Mouse (Mus musculus) central nervous system, embryonic 14 days (tissue): Measurements from ENCODE around the gene Cabp4. TPM values are rescaled to one million over a fixed set of nuclear protein-coding genes. Genes with fewer than 3 reads are reported as not detected.

Source experiments
- polyA plus RNA-seq: library from polyadenylated mRNA; depleted of rRNA; stranded (reverse); fragments of >200 nt; gene quantifications from 2 replicates; pipeline ENCODE4 v1.2.3, GENCODE M21; 2012; rRNA removed

Gene Cabp4
- 0.03 and 0.05 TPM in 2 replicates for polyA plus RNA-seq

DNA sequence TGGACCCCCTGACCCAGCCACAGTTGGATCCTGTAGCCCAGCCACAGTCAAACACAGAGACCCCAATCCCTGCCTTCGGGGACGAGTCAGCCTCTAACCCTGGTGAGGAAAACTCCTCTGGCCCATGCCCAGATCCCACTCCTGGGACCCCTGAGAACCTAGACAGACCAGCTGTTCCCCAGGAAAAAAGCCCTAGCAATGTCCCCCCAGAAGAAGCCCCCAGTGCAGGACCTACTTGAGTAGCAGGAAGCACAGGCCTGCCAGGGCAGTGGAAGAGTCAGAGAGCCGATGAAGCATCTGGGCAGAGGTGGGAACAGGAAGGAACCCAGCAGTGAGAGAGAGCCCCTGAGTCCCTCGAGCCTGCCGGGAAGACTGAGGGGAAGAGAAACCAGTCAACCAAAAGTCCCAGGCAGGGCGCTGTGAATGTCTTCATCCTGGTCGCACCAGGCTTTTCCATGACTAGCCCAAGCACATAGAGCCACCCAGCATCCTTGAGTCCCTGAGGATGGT, at the start of gene Cabp4:
TSS of gene Cabp4 (minus strand) at position 275 of the 510 bp plus-strand sequence.

DNA sequence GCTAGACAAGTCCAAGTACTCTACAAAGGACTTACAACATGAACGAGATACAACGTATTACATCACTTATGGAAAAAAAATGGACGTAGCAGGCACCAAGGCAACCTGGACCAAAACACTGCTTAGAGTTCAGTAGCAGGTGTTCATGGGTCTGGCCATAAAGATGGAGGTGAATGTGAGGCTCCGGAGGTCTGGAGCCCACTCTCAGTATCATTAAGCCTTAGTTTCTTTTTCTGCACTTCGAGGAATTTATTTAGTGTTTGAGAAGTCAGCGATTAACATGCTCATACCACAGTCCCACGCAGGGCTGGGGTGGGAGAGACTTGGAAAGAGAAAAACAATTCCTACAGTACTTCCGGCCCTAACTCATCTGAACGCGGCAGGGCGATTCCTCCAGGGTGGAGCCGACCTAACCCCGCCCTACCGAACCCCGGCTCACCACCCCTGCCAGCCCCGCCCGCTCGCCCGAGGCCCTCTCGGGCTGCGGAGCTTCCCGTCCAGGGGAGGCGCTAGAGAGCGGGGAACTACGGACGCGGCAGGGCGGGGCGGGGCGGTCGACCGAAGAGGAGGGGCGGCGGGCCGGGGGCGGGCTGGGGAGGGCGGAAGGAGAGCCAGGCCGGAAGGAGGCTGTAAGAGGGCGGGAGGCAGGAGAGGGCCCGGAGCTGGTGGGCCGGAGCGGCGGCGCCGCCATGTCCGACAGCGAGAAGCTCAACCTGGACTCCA, 47.9 kb upstream of the Cabp4 start, which contains the start of gene Ppp1ca:
TSS of gene Ppp1ca (plus strand) at position 538 of the 723 bp plus-strand sequence.

DNA sequence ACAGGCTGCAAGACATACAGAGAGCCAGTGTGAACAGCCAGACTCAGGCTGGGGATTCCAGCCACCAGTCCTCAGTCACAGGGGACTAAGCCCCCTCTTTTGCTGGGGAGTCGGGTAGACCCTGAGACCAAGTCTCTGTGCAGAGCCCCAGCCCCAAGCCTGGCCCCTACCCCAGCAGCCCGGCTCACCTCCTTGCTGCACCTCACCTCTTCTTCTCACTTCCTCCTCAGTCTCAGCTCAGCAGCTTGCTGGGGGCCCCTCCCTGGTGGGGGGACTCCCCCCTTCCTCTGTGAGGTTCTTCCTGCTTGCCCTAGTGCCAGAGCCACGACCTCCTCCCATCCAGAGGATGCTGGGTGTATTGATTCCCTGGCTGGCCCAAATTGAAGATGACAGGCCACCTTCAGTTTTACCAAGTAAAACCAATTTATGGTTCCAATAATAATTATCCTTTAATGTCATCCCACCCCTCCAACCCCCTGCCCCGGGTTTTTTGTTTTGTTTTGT, 47.0 kb upstream of the Cabp4 start, which contains the start of gene Tbc1d10c:
TSS of gene Tbc1d10c (minus strand) at position 454 of the 504 bp plus-strand sequence.

DNA sequence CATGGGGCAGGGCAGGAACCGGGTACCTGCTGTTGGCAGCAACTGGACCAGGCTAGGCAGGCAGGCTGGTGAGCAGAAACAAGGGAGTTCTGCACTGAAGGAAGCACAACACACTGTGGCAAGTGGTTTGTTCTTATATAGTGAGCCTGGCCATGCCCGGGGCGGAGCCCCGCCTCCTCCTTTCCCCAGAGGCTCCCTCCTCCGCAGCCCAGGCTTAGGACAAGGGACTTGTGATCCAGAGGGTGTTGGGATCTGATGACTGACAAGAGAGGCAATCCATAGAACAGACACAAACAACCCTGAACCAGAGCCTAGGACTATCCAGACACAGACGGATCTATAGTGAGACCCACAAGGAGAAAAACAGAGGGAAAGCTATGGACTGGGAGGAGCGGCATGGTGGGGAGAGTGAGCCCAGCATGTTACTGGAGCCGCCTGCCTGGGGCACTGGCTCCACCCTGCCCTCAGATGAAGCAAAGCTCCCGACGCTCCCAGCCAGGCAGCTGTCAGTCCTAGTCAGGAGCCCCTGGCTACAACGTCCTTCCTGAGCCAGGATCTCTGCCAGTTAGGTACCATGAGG, 31.6 kb upstream of the Cabp4 start, which contains the start of gene Carns1:
TSS of gene Carns1 (minus strand) at position 112 of the 580 bp plus-strand sequence.

DNA sequence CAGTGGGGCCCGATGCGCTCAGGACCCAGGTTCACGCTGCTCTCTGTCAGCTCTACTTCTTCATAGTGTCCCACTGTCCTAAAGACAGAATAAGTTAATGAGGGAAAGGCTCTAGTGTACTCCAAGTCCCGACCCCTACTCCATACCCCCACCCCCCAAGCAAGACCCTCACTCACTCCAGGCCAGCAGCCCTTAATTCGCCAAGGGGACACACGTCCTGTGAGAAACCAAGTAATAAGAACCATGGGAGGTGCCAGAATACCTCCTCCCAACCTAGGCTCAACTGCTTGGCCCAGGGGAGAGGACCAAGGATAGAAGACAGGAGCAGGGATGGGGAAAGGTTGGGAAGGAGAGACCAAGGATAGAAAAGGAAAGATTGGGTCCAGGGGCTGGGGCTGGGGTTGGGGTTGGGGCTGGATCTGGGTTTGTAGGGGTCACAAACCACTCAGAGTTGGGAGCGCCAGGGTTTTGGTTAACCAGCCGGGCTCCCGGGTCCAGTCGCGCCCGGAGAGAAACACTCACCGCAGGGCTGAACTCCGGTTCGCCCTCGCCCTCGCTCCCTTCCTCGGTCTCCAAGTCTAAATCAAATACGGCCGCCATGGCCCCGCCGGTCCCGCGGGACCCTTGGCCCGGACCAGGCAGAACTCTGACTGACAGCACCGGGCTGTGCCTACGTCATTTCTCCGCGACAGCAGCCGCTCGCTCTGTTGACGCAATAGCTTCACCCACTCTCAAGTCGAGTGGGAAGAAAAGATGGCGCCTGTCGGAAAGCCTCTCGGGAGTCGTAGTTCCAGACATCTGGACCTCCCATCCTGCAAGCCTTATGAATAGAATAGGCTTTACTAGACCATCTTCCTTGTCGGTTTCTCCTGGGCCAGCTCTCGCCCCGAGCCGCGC, 19.1 kb upstream of the Cabp4 start, which contains the start of gene Rps6kb2:
TSS of gene Rps6kb2 (minus strand) at position 709 of the 897 bp plus-strand sequence.

DNA sequence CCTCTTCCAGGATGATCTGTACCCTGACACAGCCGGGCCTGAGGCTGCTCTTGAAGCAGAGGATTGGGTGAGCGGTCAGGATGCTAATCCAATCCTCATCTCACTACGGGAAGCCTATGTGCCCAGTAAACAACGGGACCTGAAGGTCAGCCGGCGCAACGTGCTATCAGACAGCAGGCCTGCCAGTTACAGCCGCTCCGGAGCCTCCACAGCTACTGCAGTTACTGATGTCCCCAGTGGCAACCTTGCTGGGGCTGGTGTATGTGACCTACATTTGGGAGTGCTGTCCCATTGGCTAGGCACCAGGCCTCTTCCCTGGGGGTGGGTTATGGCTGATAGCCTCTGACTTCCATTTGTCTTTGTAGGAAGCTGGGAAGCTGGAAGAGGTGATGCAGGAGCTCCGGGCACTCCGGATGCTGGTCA, 9.4 kb upstream of the Cabp4 start, which contains the start of gene Ptprcap:
TSS of gene Ptprcap (plus strand) at position 373 of the 423 bp plus-strand sequence.

DNA sequence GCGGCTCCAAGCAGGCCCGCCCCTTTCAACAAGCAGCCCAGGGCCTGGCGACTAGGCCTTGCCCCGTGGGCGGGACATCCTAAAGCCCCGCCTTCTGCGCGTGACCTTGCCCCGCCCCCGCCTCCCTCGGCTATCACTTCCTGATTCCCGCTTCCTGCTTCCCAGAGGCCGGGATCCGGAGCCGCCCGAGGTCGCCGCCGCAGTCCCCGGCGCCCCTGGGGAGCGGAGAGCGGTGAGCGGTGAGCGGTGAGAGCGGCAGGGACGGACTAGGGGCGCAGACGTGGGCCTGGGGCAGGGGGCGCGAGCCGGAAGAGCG, 4.6 kb upstream of the Cabp4 start, which contains the start of gene Coro1b:
TSS of gene Coro1b (plus strand) at position 129 of the 316 bp plus-strand sequence.

DNA sequence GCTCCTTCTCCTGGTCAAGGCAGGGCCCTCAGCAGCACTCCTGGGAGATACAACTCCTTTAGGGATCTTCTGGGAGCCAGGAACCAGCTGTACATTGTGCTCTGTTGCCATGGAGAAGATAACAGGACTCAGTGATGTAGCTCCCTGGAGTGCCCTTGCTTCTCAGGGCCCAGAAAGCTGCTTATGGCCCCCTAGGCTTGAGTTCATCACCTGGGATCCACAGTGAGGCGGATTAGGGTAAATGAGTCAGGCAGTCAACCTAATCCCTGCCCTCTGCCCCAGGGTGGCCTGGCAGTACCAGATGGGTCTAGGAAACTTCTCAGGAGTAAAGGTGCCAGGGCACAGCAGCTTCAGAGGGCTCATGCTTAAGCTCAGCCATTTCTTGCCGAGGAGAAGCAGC, 4.4 kb downstream of the Cabp4 start, which contains the start of gene Gpr152:
TSS of gene Gpr152 (plus strand) at position 342 of the 400 bp plus-strand sequence.

DNA sequence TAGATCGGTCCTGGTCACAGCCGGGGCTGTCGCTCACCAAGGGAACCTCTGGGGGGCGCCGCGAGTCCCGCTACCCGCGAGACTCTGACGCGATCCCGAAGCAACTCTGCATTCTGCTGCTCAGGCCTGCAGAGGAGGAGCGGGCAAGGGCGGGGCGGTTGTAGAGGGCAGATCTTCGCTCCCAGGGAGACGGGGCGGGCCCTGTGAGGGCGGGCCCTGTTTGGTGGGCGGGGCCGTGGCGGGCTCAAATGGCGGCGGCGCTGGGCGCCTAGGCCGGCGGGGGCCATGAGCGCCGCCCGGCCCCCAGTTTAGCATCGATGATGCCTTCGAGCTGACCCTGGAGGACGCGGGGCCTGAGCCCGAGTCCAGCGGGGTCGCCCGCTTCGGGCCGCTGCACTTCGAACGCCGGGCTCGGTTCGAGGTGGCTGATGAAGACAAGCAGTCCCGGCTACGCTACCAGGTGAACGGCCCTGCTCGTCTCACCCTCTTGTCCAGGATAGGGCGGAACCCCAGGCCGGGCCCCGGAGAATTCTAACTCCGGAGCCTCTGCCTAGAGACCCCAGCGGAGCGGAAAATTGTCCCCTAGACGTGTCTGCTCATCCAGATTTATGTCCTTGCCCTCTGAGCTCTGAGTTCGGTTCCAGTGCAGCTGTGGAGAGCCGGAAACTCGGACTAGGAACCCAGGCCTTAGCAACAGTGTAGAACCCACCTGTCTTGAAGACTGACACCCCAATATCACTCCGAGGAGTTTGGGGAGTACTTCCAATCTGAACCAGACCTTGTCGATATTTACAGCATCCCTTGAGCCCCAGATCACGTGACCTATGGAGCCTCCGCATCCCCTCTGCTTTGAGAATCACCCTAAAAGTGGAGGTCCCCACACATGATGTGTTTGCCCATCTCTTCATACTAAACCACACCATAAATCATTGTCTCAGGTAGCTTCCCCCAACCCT, 17.8 kb downstream of the Cabp4 start, which contains the start of gene Aip:
TSS of gene Aip (minus strand) at position 118 of the 956 bp plus-strand sequence.

DNA sequence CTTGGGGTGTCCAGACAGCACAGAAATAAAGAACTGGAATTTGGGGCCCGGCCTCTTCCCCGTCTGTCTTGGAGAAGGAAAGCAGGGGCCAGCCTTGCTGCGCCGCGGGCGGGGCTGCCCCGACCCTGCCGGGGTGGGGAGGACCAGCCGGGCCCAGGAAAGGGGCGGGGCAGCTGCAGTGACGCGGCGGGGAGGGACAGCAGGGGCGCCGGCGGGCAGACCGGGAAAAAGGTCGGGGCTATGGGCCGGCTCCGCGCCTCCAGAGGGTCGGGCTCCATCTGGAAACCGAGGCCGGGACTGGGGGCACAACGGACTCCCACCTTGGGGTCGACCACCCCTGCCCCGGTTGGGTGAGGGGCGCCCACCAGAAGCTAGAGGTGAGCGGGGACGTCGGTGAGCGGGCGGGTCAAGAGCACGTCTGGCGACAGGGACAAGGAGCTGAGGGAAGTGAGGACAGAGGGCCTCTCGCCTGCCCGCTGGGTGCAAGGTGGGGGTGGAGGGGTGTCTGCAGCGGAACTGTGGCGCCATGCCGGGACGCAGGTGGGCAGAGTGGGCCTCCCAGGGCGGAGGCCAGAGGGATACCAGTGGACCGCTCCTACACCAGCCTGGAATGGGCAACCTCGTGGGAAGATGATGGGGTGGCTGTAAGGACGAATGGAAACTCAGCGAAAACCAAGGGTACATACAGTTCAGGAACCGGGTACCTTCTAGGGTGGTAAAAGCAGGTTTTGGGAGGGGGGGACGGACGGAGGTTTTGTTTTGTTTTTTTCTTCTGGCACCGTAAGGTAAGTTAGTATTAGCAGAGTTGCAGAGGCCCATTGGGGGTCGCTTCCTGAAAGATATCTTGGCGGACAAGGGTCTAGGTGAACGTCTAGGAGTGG, 43.8 kb downstream of the Cabp4 start, which contains the start of gene Pitpnm1:
TSS of gene Pitpnm1 (plus strand) at position 162 of the 881 bp plus-strand sequence.

DNA sequence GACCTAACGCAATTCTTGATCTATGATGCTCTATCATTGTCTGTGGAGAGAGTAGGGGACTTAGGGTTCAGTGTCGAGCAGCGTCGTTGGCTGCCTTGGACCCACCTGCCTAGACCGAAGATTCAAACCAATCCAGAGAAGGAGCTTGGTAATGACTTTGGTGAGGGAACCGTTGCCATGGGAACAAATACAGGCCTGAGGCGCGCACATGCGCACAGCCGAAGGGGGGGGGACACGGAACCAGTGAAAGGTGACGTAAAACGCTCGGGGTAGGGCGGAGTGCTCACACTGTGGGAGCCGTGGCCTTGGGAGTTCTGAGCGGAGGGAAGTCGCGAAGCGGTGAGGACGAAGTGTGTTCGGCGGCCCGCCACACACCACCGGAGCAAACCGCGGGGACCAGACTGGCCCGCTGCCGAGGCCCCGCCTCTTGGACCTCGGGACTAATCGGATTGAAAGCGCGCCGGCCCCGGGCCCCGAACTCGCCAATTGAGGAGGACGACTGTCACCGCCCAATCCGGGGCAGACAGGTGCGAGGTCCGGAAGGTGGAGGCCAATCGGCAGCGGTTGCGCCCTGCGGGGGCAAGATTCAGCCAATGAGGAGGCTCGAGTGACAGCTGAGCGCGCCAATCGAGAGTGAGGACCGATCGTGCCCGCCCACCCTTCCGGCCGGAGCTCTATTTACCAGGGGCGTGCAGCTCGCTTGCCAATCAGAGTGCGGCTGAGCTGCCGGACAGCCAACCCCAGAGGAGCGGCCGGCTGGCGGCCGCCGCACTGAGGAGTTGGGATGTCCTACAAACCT, 47.0 kb downstream of the Cabp4 start, which contains the start of gene Cdk2ap2:
TSS of gene Cdk2ap2 (plus strand) at position 541 of the 799 bp plus-strand sequence.

Other genes with a start within 250 kb of the Cabp4 start
- 48.5 and 61.6 TPM in 2 replicates for gene Tcirg1, start 236.9 kb downstream of the Cabp4 start, polyA plus RNA-seq
- 173 and 186 TPM in 2 replicates for gene Ndufs8, start 231.3 kb downstream of the Cabp4 start, polyA plus RNA-seq
- 1.7 and 1.8 TPM in 2 replicates for gene Aldh3b1, start 214.2 kb downstream of the Cabp4 start, polyA plus RNA-seq
- gene Unc93b1, start 208.8 kb downstream of the Cabp4 start, polyA plus RNA-seq: 14.5 and 15.1 TPM in 2 replicates
- gene Aldh3b3, start 185.4 kb downstream of the Cabp4 start, polyA plus RNA-seq: 0.05 TPM in 1 of 2 replicates, not detected in the other
- 0.32 and 1.8 TPM in 2 replicates for gene Aldh3b2, start 171.7 kb downstream of the Cabp4 start, polyA plus RNA-seq
- gene Acy3, start 157.5 kb downstream of the Cabp4 start, polyA plus RNA-seq: 2.3 and 3.3 TPM in 2 replicates
- gene Tbx10, start 151.3 kb downstream of the Cabp4 start, polyA plus RNA-seq: 0.05 and 0.21 TPM in 2 replicates
- gene Nudt8, start 143.5 kb downstream of the Cabp4 start, polyA plus RNA-seq: 14.7 and 17.5 TPM in 2 replicates
- gene Gm49405, start 143.4 kb downstream of the Cabp4 start, polyA plus RNA-seq: 9.0 and 9.6 TPM in 2 replicates
- 23.9 and 25.6 TPM in 2 replicates for gene Doc2g, start 140.7 kb downstream of the Cabp4 start, polyA plus RNA-seq
- 172 and 187 TPM in 2 replicates for gene Ndufv1, start 131.2 kb downstream of the Cabp4 start, polyA plus RNA-seq
- gene Gstp1, start 106.0 kb downstream of the Cabp4 start, polyA plus RNA-seq: 226 and 263 TPM in 2 replicates
- 1.2 and 5.2 TPM in 2 replicates for gene Gstp2, start 98.0 kb downstream of the Cabp4 start, polyA plus RNA-seq
- gene Gstp3, start 84.5 kb downstream of the Cabp4 start, polyA plus RNA-seq: 0.38 TPM in 1 of 2 replicates, not detected in the other
- gene Cabp2, start 62.5 kb downstream of the Cabp4 start, polyA plus RNA-seq: not detected in 2 replicates
- 51.1 and 56.1 TPM in 2 replicates for gene Cdk2ap2, start 46.9 kb downstream of the Cabp4 start, polyA plus RNA-seq
- 112 and 116 TPM in 2 replicates for gene Pitpnm1, start 44.0 kb downstream of the Cabp4 start, polyA plus RNA-seq
- 122 and 129 TPM in 2 replicates for gene Aip, start 18.2 kb downstream of the Cabp4 start, polyA plus RNA-seq
- 0.05 and 0.06 TPM in 2 replicates for gene Gpr152, start 4.2 kb downstream of the Cabp4 start, polyA plus RNA-seq
- 245 and 266 TPM in 2 replicates for gene Coro1b, start 4.6 kb upstream of the Cabp4 start, polyA plus RNA-seq
- gene Ptprcap, start 9.6 kb upstream of the Cabp4 start, polyA plus RNA-seq: 1.6 and 2.9 TPM in 2 replicates
- 75.7 and 77.5 TPM in 2 replicates for gene Rps6kb2, start 19.3 kb upstream of the Cabp4 start, polyA plus RNA-seq
- gene Carns1, start 31.4 kb upstream of the Cabp4 start, polyA plus RNA-seq: 3.6 and 4.1 TPM in 2 replicates
- 2.0 and 3.4 TPM in 2 replicates for gene Tbc1d10c, start 47.3 kb upstream of the Cabp4 start, polyA plus RNA-seq
- 403 and 409 TPM in 2 replicates for gene Ppp1ca, start 48.0 kb upstream of the Cabp4 start, polyA plus RNA-seq
- 39.4 and 40.6 TPM in 2 replicates for gene Rad9a, start 57.6 kb upstream of the Cabp4 start, polyA plus RNA-seq
- 2.9 and 7.3 TPM in 2 replicates for gene Clcf1, start 70.2 kb upstream of the Cabp4 start, polyA plus RNA-seq
- 1.2 TPM in 1 of 2 replicates, not detected in the other for gene AC109138.7, start 70.3 kb upstream of the Cabp4 start, polyA plus RNA-seq
- 28.6 and 30.9 TPM in 2 replicates for gene Pold4, start 87.9 kb upstream of the Cabp4 start, polyA plus RNA-seq
- 50.7 and 62.1 TPM in 2 replicates for gene Ssh3, start 125.1 kb upstream of the Cabp4 start, polyA plus RNA-seq
- gene Ankrd13d, start 139.1 kb upstream of the Cabp4 start, polyA plus RNA-seq: 43.2 and 50.9 TPM in 2 replicates
- gene Grk2, start 162.2 kb upstream of the Cabp4 start, polyA plus RNA-seq: 107 and 108 TPM in 2 replicates